Mouse (Mus musculus): ENCODE measurements around the gene Mxd4.

Mxd4 gene

GRCm38 (mm10) chr5:34196423-34196822 is 8.9 kb upstream of the Mxd4 start:
- DNase-seq = peak; percentile 91

- no peak for DNase-seq
These were observed 8.3 kb upstream of the Mxd4 start for GRCm38 (mm10) chr5:34195786-34196185.

GRCm38 (mm10) chr5:34194975-34195662 is 7.6 kb upstream of the Mxd4 start:
- peak; percentile 54 for DNase-seq

- DNase-seq = peak; percentile 58
These were observed 6.9 kb upstream of the Mxd4 start for GRCm38 (mm10) chr5:34194426-34194825.

- DNase-seq = peak; percentile 52
These were observed 4.3 kb upstream of the Mxd4 start for GRCm38 (mm10) chr5:34191843-34192242.

GRCm38 (mm10) chr5:34191021-34191420 is 3.5 kb upstream of the Mxd4 start:
- no peak for DNase-seq

GRCm38 (mm10) chr5:34189521-34189920 is 2.0 kb upstream of the Mxd4 start:
- DNase-seq = peak; percentile 26

GRCm38 (mm10) chr5:34188856-34189255 is 1.3 kb upstream of the Mxd4 start:
- DNase-seq = no peak

- peak; percentile 65 for DNase-seq
These were observed 544 bp downstream of the Mxd4 start for GRCm38 (mm10) chr5:34186961-34187391.

- DNase-seq = no peak
These were observed 1.1 kb downstream of the Mxd4 start for GRCm38 (mm10) chr5:34186391-34186790.

GRCm38 (mm10) chr5:34185791-34186190 is 1.7 kb downstream of the Mxd4 start:
- no peak for DNase-seq

- no peak for DNase-seq
These were observed 2.4 kb downstream of the Mxd4 start for GRCm38 (mm10) chr5:34185051-34185580.

- no peak for DNase-seq
These were observed 3.5 kb downstream of the Mxd4 start for GRCm38 (mm10) chr5:34183976-34184375.

- no peak for DNase-seq
These were observed 4.2 kb downstream of the Mxd4 start for GRCm38 (mm10) chr5:34183156-34183880.

- no peak for DNase-seq
These were observed 5.0 kb downstream of the Mxd4 start for GRCm38 (mm10) chr5:34182486-34182885.

- DNase-seq = no peak
These were observed 9.7 kb downstream of the Mxd4 start for GRCm38 (mm10) chr5:34177821-34178220.

GRCm38 (mm10) chr5:34177091-34177490 is 10.4 kb downstream of the Mxd4 start:
- DNase-seq = peak; percentile 3

- no peak for DNase-seq
These were observed 10.8 kb downstream of the Mxd4 start for GRCm38 (mm10) chr5:34176691-34177090.

- peak; percentile 5 for DNase-seq
These were observed 12.2 kb downstream of the Mxd4 start for GRCm38 (mm10) chr5:34175403-34175694.

- no peak for DNase-seq
These were observed 12.7 kb downstream of the Mxd4 start for GRCm38 (mm10) chr5:34174550-34175402.

- DNase-seq = no peak
These were observed 13.5 kb downstream of the Mxd4 start for GRCm38 (mm10) chr5:34174021-34174420.

- no peak for DNase-seq
These were observed 16.8 kb downstream of the Mxd4 start for GRCm38 (mm10) chr5:34170726-34171125.

GRCm38 (mm10) chr5:34169954-34170353 is 17.6 kb downstream of the Mxd4 start:
- no peak for DNase-seq
